Mouse (Mus musculus) heart, embryonic 10.5 days (tissue): ENCODE results near the gene Cd247. TPM values are rescaled to one million over a fixed set of nuclear protein-coding genes. Genes with fewer than 3 reads are reported as not detected.

Source experiments
- DNase-seq: peaks from one replicate; pipeline ENCODE4 v3.0.0-alpha.2; 2017; ENCODE audit warnings: low spot score
- H3K27ac ChIP-seq: fragments of 300-500 bp; sonication (generic); 2 replicates; pipeline ENCODE4 v1.5.1; 2016; ENCODE audit warnings: mild to moderate bottlenecking
- H3K27me3 ChIP-seq: fragments of 300-500 bp; sonication (generic); 2 replicates; pipeline ENCODE4 v1.6.1; 2016; ENCODE audit warnings: mild to moderate bottlenecking; ENCODE audit not compliant: poor library complexity, insufficient read depth, severe bottlenecking
- H3K36me3 ChIP-seq: fragments of 300-500 bp; sonication (generic); 2 replicates; pipeline ENCODE4 v1.6.1; 2016; ENCODE audit warnings: mild to moderate bottlenecking, moderate library complexity
- H3K4me1 ChIP-seq: fragments of 300-500 bp; sonication (generic); 2 replicates; pipeline ENCODE4 v1.6.1; 2016; ENCODE audit warnings: mild to moderate bottlenecking
- H3K4me3 ChIP-seq: fragments of 300-500 bp; sonication (generic); 2 replicates; pipeline ENCODE4 v1.5.1; 2016; ENCODE audit warnings: mild to moderate bottlenecking, moderate library complexity
- H3K9me3 ChIP-seq: fragments of 300-500 bp; sonication (generic); 2 replicates; pipeline ENCODE4 v1.6.1; 2016; ENCODE audit warnings: mild to moderate bottlenecking, moderate library complexity
- WGBS: fragments of 180-500 bp; shearing (Covaris S2); methylation state at CpG from one replicate; pipeline ENCODE4 v1.1.7; 2016; 5-methylcytosine and 5-hydroxymethylcytosine counted together
- polyA plus RNA-seq: library from polyadenylated mRNA; unstranded; fragments of >200 nt; fragmentation: Nextera tagmentation; extraction: Ambion mirVana; gene quantifications from 2 replicates; pipeline ENCODE4 v1.2.1, GENCODE M21; 2016

The Cd247 gene
- polyA plus RNA-seq, 1 experiment from 2014 or later: 0.38 TPM

GRCm38 (mm10) chr1:165836461-165836860 lies 48.0 kb downstream of the Cd247 start:
- Histone ChIP-seq H3K4me3 (no peak overlapping the region), H3K36me3 (no peaks in the 10 kb centered on the region), H3K27ac (no peak overlapping the region), H3K27me3 (peaks cover 32% of the 10 kb centered on the region), H3K9me3 (no peaks in the 10 kb centered on the region), H3K4me1 (peaks cover 27% of the 10 kb centered on the region)
- no peak for DNase-seq
- WGBS: 13% methylated on average over 6 of the region's 6 CpGs

GRCm38 (mm10) chr1:165837546-165837945 lies 49.1 kb downstream of the Cd247 start:
- no peak overlapping the region for H3K27ac ChIP-seq
- H3K27me3 ChIP-seq: peaks cover 42% of the 10 kb centered on the region
- WGBS: 25% methylated on average over 8 of the region's 8 CpGs
- H3K36me3 ChIP-seq: no peaks in the 10 kb centered on the region
- H3K4me1 ChIP-seq: peaks cover 27% of the 10 kb centered on the region
- no peak for DNase-seq
- H3K4me3 ChIP-seq: no peak overlapping the region
- H3K9me3 ChIP-seq: no peaks in the 10 kb centered on the region

GRCm38 (mm10) chr1:165839201-165839600 lies 50.7 kb downstream of the Cd247 start:
- WGBS: 76% methylated on average over 4 of the region's 4 CpGs
- H3K4me3 ChIP-seq: no peak overlapping the region
- H3K27ac ChIP-seq: no peak overlapping the region
- DNase-seq: no peak
- peaks cover 58% of the 10 kb centered on the region for H3K27me3 ChIP-seq
- H3K9me3 ChIP-seq: no peaks in the 10 kb centered on the region
- no peaks in the 10 kb centered on the region for H3K36me3 ChIP-seq
- H3K4me1 ChIP-seq: peaks cover 24% of the 10 kb centered on the region

- H3K36me3 ChIP-seq: no peaks in the 10 kb centered on the region
- no peaks in the 10 kb centered on the region for H3K9me3 ChIP-seq
- H3K4me1 ChIP-seq: peaks cover 30% of the 10 kb centered on the region
- DNase-seq: no peak
- H3K27me3 ChIP-seq: peaks cover 70% of the 10 kb centered on the region
- WGBS: 10% methylated on average over 31 of the region's 31 CpGs
- peak overlapping the region; percentile 60 for H3K4me3 ChIP-seq
- H3K27ac ChIP-seq: peak overlapping the region; percentile 72
These were observed 52.2 kb downstream of the Cd247 start for GRCm38 (mm10) chr1:165840548-165841230.

- 79% methylated on average over 7 of the region's 7 CpGs for WGBS
- Histone ChIP-seq H3K4me1 (peaks cover 18% of the 10 kb centered on the region), H3K9me3 (no peaks in the 10 kb centered on the region), H3K27me3 (peaks cover 80% of the 10 kb centered on the region), H3K36me3 (no peaks in the 10 kb centered on the region), H3K4me3 (no peak overlapping the region), H3K27ac (no peak overlapping the region)
- no peak for DNase-seq
These were observed 53.7 kb downstream of the Cd247 start for GRCm38 (mm10) chr1:165842170-165842569.

- H3K27ac ChIP-seq: no peak overlapping the region
- 80% methylated on average over 3 of the region's 3 CpGs for WGBS
- H3K9me3 ChIP-seq: no peaks in the 10 kb centered on the region
- peaks cover 78% of the 10 kb centered on the region for H3K27me3 ChIP-seq
- DNase-seq: no peak
- no peaks in the 10 kb centered on the region for H3K36me3 ChIP-seq
- H3K4me1 ChIP-seq: peaks cover 15% of the 10 kb centered on the region
- no peak overlapping the region for H3K4me3 ChIP-seq
These were observed 55.1 kb downstream of the Cd247 start for GRCm38 (mm10) chr1:165843586-165843985.

GRCm38 (mm10) chr1:165844466-165844951 lies 56.0 kb downstream of the Cd247 start:
- peak overlapping the region; percentile 72 for H3K4me3 ChIP-seq
- H3K9me3 ChIP-seq: no peaks in the 10 kb centered on the region
- H3K27ac ChIP-seq: peak overlapping the region; percentile 73; the same call in 1 of the 2 replicates
- H3K4me1 ChIP-seq: peaks cover 25% of the 10 kb centered on the region
- 2% methylated on average over 20 of the region's 20 CpGs for WGBS
- no peak for DNase-seq
- H3K27me3 ChIP-seq: peaks cover 70% of the 10 kb centered on the region
- no peaks in the 10 kb centered on the region for H3K36me3 ChIP-seq

GRCm38 (mm10) chr1:165844956-165845355 lies 56.5 kb downstream of the Cd247 start:
- DNase-seq: no peak
- no peaks in the 10 kb centered on the region for H3K9me3 ChIP-seq
- peak overlapping the region; percentile 72 for H3K4me3 ChIP-seq
- H3K4me1 ChIP-seq: peaks cover 29% of the 10 kb centered on the region
- H3K27ac ChIP-seq: peak overlapping the region; percentile 73; the same call in 1 of the 2 replicates
- H3K27me3 ChIP-seq: peaks cover 70% of the 10 kb centered on the region
- no peaks in the 10 kb centered on the region for H3K36me3 ChIP-seq
- WGBS: 2% methylated on average over 26 of the region's 26 CpGs

- Histone ChIP-seq H3K9me3 (no peaks in the 10 kb centered on the region), H3K27me3 (peaks cover 67% of the 10 kb centered on the region), H3K4me1 (peaks cover 33% of the 10 kb centered on the region), H3K36me3 (no peaks in the 10 kb centered on the region), H3K4me3 (peak overlapping the region; percentile 72), H3K27ac (peak overlapping the region; percentile 73; the same call in 1 of the 2 replicates)
- DNase-seq: no peak
- 6% methylated on average over 14 of the region's 14 CpGs for WGBS
These were observed 56.9 kb downstream of the Cd247 start for GRCm38 (mm10) chr1:165845366-165845765.

GRCm38 (mm10) chr1:165848417-165848816 lies 59.9 kb downstream of the Cd247 start:
- no peaks in the 10 kb centered on the region for H3K36me3 ChIP-seq
- H3K4me3 ChIP-seq: no peak overlapping the region
- H3K9me3 ChIP-seq: no peaks in the 10 kb centered on the region
- H3K27ac ChIP-seq: no peak overlapping the region
- H3K27me3 ChIP-seq: peaks cover 44% of the 10 kb centered on the region
- peaks cover 33% of the 10 kb centered on the region for H3K4me1 ChIP-seq
- DNase-seq: peak; percentile 50
- WGBS: 81% methylated on average over 8 of the region's 8 CpGs

- H3K36me3 ChIP-seq: no peaks in the 10 kb centered on the region
- peaks cover 42% of the 10 kb centered on the region for H3K27me3 ChIP-seq
- no peak overlapping the region for H3K4me3 ChIP-seq
- H3K27ac ChIP-seq: no peak overlapping the region
- peaks cover 33% of the 10 kb centered on the region for H3K4me1 ChIP-seq
- peak; percentile 73 for DNase-seq
- no peaks in the 10 kb centered on the region for H3K9me3 ChIP-seq
- 67% methylated on average over 4 of the region's 4 CpGs for WGBS
These were observed 60.4 kb downstream of the Cd247 start for GRCm38 (mm10) chr1:165848881-165849280.

GRCm38 (mm10) chr1:165849458-165850445 lies 61.3 kb downstream of the Cd247 start:
- Histone ChIP-seq H3K27me3 (peaks cover 35% of the 10 kb centered on the region), H3K4me1 (peaks cover 30% of the 10 kb centered on the region), H3K27ac (no peak overlapping the region), H3K9me3 (no peaks in the 10 kb centered on the region), H3K4me3 (no peak overlapping the region), H3K36me3 (no peaks in the 10 kb centered on the region)
- peak; percentile 58 for DNase-seq
- 68% methylated on average over 17 of the region's 17 CpGs for WGBS

GRCm38 (mm10) chr1:165852131-165852530 lies 63.6 kb downstream of the Cd247 start:
- no peaks in the 10 kb centered on the region for H3K9me3 ChIP-seq
- H3K4me1 ChIP-seq: peaks cover 20% of the 10 kb centered on the region
- 75% methylated on average over 5 of the region's 5 CpGs for WGBS
- no peak overlapping the region for H3K4me3 ChIP-seq
- H3K36me3 ChIP-seq: no peaks in the 10 kb centered on the region
- DNase-seq: peak; percentile 69
- H3K27me3 ChIP-seq: peaks cover 21% of the 10 kb centered on the region
- H3K27ac ChIP-seq: no peak overlapping the region
